ENCODE assay signal across 15 mouse cellular contexts in the genomic region with DNA sequence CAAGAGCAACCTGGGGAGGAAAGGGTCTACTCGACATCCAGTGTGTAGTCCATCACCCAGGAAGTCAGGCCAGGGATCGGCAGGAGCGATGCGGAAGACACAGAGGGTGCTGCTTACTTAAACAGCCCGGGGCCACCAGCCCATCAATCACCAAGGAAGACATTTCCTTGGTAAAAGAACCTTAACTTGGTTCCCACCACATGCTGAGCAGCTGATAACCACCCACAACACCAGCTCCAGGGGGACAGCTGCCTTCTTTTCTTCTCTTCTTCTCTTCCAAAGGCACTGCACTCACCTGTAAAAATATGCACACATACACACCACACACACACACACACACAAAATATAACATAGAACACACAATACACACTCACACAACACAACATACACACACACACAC.
"Had no signal": no experiment of that assay in that cellular context is flagged by ENCODE, and none has a peak within 500 bp of the region (broad histone marks: within the 10 kb centered on the region; RNA-seq: fewer than 3 reads in every experiment).

No protein-coding gene starts in this region.

- DNase-seq: kidney, adult 8-10 months; kidney, postnatal 14 days; kidney, postnatal 4 days; left cerebral cortex, postnatal 4 days; liver, postnatal 0 days; lung, embryonic 14.5 days; midbrain, embryonic 14.5 days; right cerebral cortex, postnatal 4 days; thymus, postnatal 25 days had no signal

- H3K9me3 ChIP-seq: kidney, embryonic 15.5 days; limb, embryonic 12.5 days; limb, embryonic 15.5 days; stomach, embryonic 15.5 days had no signal

- H3K36me3 ChIP-seq: kidney, embryonic 15.5 days; limb, embryonic 12.5 days; limb, embryonic 15.5 days; stomach, embryonic 15.5 days had no signal

- H3K4me3 ChIP-seq: kidney, embryonic 15.5 days; limb, embryonic 12.5 days; limb, embryonic 15.5 days; stomach, embryonic 15.5 days had no signal

- H3K4me1 ChIP-seq: stomach, embryonic 15.5 days had no signal

- H3K27me3 ChIP-seq: kidney, embryonic 15.5 days; limb, embryonic 12.5 days; limb, embryonic 15.5 days; stomach, embryonic 15.5 days had no signal

- ATAC-seq: intestine, postnatal 0 days; liver, postnatal 0 days; lung, postnatal 0 days had no signal
